Mouse (Mus musculus) lung, adult 2 months (tissue): ENCODE measurements around the gene Usp29.

ENCODE experiments used
- CTCF ChIP-seq: fragments of 200-500 bp; IDR thresholded peaks from 2 replicates; pipeline ENCODE4 v1.5.1; 2011; ENCODE audit warnings: mild to moderate bottlenecking, low read length, control low read depth; ENCODE audit not compliant: insufficient read depth
- POLR2A ChIP-seq: fragments of 200-500 bp; IDR thresholded peaks from 2 replicates; pipeline ENCODE4 v1.6.1; 2011; ENCODE audit warnings: low read depth, mild to moderate bottlenecking, control low read depth, low read length, borderline replicate concordance; ENCODE audit errors: extremely low read depth

DNA sequence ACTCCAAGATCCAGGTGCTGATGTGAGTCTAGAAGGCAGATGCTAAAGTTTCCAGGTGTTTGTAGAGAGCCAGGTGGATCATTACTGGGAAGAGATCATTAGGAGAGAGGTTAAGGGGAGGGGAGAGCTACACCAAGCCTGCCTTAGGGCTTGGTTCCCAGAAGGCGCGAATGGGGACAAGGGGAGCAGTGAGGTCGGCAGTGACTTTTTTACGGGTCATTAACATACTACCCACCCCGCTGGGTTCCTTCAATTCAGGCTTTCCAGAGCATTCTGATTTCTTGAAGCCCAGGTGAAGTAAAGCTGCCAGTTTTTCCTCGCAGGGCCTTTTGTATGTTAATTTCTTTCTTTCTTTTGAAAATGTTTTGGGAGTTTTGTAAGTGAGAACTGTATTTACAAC is 29.8 kb downstream of the Usp29 start:
- TF ChIP-seq POLR2A, result no peak
- no peak for TF ChIP-seq CTCF
